Mouse (Mus musculus): ENCODE measurements around the gene Fh1. TPM values are rescaled to one million over a fixed set of nuclear protein-coding genes. Genes with fewer than 3 reads are reported as not detected.

Fh1 gene
- polyA plus RNA-seq, 1 experiment, result 1.0 TPM

- no peaks in the 10 kb centered on the region for H3K9me3 ChIP-seq (ENCODE audit: control insufficient read depth, low read length)
- no peaks in the 10 kb centered on the region for H3K36me3 ChIP-seq (ENCODE audit: control insufficient read depth)
- peaks cover 16% of the 10 kb centered on the region for H3K4me1 ChIP-seq (ENCODE audit: control insufficient read depth)
- no peak overlapping the region for H3K4me3 ChIP-seq (replicated peaks)
- TF ChIP-seq TAL1 (IDR thresholded peaks at IDR 0.05; ENCODE audit: low read length) (no peak), GATA1 (IDR thresholded peaks at IDR 0.05; ENCODE audit: low read length) (no peak)
- no peaks in the 10 kb centered on the region for H3K27me3 ChIP-seq (ENCODE audit: control insufficient read depth)
Observed at GRCm38 (mm10) chr1:175629248-175629647, 3.8 kb upstream of the Fh1 start.

- no peak for TF ChIP-seq GATA1 (IDR thresholded peaks at IDR 0.05; ENCODE audit: low read length)
- TF ChIP-seq TAL1 (IDR thresholded peaks at IDR 0.05; ENCODE audit: low read length), result no peak
- Histone ChIP-seq H3K9me3 (ENCODE audit: control insufficient read depth, low read length) (no peaks in the 10 kb centered on the region), H3K4me3 (replicated peaks) (peak overlapping the region; percentile 94), H3K27me3 (ENCODE audit: control insufficient read depth) (no peaks in the 10 kb centered on the region), H3K4me1 (ENCODE audit: control insufficient read depth) (peaks cover 22% of the 10 kb centered on the region), H3K36me3 (ENCODE audit: control insufficient read depth) (peaks cover 6% of the 10 kb centered on the region)
Observed at GRCm38 (mm10) chr1:175625990-175626692, 706 bp upstream of the Fh1 start.

DNA sequence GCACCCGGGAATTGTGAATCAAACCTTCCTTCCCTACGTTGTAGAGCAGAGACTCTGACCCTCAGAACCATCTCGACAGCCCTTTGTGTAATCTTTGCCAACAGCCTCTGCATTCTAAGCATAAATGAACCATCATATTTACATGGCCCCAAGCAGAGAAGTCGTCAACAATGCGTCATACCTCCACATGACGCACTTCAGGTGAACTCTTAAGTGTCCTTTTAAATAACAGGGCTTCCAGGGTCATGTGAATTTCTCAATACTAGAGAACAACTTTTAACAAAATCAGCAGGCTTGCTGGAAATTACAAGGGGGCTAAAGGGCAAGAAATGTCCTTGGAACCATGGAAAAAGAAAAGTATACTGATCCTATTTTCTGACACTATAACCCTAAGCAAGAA, 1.8 kb downstream of the Fh1 start:
- Histone ChIP-seq H3K36me3 (ENCODE audit: control insufficient read depth) (peaks cover 16% of the 10 kb centered on the region), H3K27me3 (ENCODE audit: control insufficient read depth) (no peaks in the 10 kb centered on the region), H3K9me3 (ENCODE audit: control insufficient read depth, low read length) (no peaks in the 10 kb centered on the region), H3K4me3 (replicated peaks) (no peak overlapping the region), H3K4me1 (ENCODE audit: control insufficient read depth) (peaks cover 22% of the 10 kb centered on the region)
- TF ChIP-seq GATA1 (IDR thresholded peaks at IDR 0.05; ENCODE audit: low read length), result no peak
- no peak for TF ChIP-seq TAL1 (IDR thresholded peaks at IDR 0.05; ENCODE audit: low read length)

GRCm38 (mm10) chr1:175619814-175620431, 5.5 kb downstream of the Fh1 start, which contains the start of gene Kmo:
Kmo (plus strand) TSS chr1:175620381.
- peaks cover 12% of the 10 kb centered on the region for H3K4me1 ChIP-seq (ENCODE audit: control insufficient read depth)
- no peak within 1 kb of the TSS for H3K4me3 ChIP-seq (replicated peaks)
- H3K36me3 ChIP-seq (ENCODE audit: control insufficient read depth), result peaks cover 47% of the 10 kb centered on the region
- H3K27me3 ChIP-seq (ENCODE audit: control insufficient read depth), result no peaks in the 10 kb centered on the region
- TF ChIP-seq TAL1 (IDR thresholded peaks at IDR 0.05; ENCODE audit: low read length) (no peak), GATA1 (IDR thresholded peaks at IDR 0.05; ENCODE audit: low read length) (no peak)
- H3K9me3 ChIP-seq (ENCODE audit: control insufficient read depth, low read length), result no peaks in the 10 kb centered on the region

DNA sequence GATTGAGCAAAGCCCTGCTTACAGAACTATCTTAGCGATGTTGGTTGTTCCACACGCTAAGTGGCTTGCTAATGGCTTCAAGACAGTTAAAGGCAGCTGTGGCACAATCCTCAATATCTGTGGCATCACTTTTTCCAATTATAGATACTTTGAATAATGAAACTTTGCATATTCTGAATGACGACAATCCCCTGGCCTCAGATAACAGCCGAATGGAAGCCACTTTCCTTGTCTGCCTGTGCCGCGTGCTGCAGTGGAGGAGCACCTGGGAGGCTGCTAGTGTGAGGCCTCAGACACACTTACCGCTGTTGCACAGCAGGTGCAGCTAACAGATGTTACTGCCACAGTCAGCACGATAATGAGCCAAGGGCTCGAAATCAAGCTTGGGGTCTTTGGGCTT, 10.4 kb downstream of the Fh1 start:
- Histone ChIP-seq H3K36me3 (ENCODE audit: control insufficient read depth) (peaks cover 75% of the 10 kb centered on the region), H3K27me3 (ENCODE audit: control insufficient read depth) (no peaks in the 10 kb centered on the region), H3K9me3 (ENCODE audit: control insufficient read depth, low read length) (no peaks in the 10 kb centered on the region), H3K4me1 (ENCODE audit: control insufficient read depth) (no peaks in the 10 kb centered on the region), H3K4me3 (replicated peaks) (no peak overlapping the region)
- TF ChIP-seq TAL1 (IDR thresholded peaks at IDR 0.05; ENCODE audit: low read length) (no peak), GATA1 (IDR thresholded peaks at IDR 0.05; ENCODE audit: low read length) (no peak)

DNA sequence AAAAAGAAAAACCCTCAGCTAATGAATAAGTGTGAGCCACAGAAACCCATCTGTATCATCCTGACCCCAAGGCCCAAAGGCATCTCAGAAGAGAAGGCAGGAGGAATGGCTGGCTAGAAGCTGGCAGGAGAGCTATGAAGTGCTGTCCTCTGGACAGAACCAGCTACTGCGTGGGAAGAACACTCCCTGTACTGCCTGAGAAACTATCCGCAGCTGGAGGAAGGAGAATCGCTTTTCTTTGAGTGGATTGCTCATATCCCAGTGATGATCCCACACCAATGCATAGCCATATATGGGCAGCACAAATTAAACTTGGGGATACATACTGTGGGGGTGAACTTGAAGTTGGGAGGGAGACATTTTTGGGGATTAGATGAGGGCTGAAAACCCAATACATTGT, 16.7 kb downstream of the Fh1 start:
- Histone ChIP-seq H3K4me1 (ENCODE audit: control insufficient read depth) (no peaks in the 10 kb centered on the region), H3K36me3 (ENCODE audit: control insufficient read depth) (peaks cover 72% of the 10 kb centered on the region), H3K9me3 (ENCODE audit: control insufficient read depth, low read length) (no peaks in the 10 kb centered on the region), H3K27me3 (ENCODE audit: control insufficient read depth) (no peaks in the 10 kb centered on the region), H3K4me3 (replicated peaks) (no peak overlapping the region)
- no peak for TF ChIP-seq TAL1 (IDR thresholded peaks at IDR 0.05; ENCODE audit: low read length)

- H3K9me3 ChIP-seq (ENCODE audit: control insufficient read depth, low read length), result no peaks in the 10 kb centered on the region
- H3K4me3 ChIP-seq (replicated peaks), result no peak overlapping the region
- H3K27me3 ChIP-seq (ENCODE audit: control insufficient read depth), result no peaks in the 10 kb centered on the region
- peaks cover 76% of the 10 kb centered on the region for H3K36me3 ChIP-seq (ENCODE audit: control insufficient read depth)
- TF ChIP-seq TAL1 (IDR thresholded peaks at IDR 0.05; ENCODE audit: low read length) (no peak), GATA1 (IDR thresholded peaks at IDR 0.05; ENCODE audit: low read length) (no peak)
- no peaks in the 10 kb centered on the region for H3K4me1 ChIP-seq (ENCODE audit: control insufficient read depth)
Observed at GRCm38 (mm10) chr1:175607838-175608585, 17.4 kb downstream of the Fh1 start.

GRCm38 (mm10) chr1:175607308-175607707, 18.1 kb downstream of the Fh1 start:
- no peaks in the 10 kb centered on the region for H3K4me1 ChIP-seq (ENCODE audit: control insufficient read depth)
- H3K4me3 ChIP-seq (replicated peaks), result no peak overlapping the region
- H3K36me3 ChIP-seq (ENCODE audit: control insufficient read depth), result peaks cover 78% of the 10 kb centered on the region
- TF ChIP-seq GATA1 (IDR thresholded peaks at IDR 0.05; ENCODE audit: low read length) (no peak), TAL1 (IDR thresholded peaks at IDR 0.05; ENCODE audit: low read length) (no peak)
- H3K9me3 ChIP-seq (ENCODE audit: control insufficient read depth, low read length), result no peaks in the 10 kb centered on the region
- H3K27me3 ChIP-seq (ENCODE audit: control insufficient read depth), result no peaks in the 10 kb centered on the region

- Histone ChIP-seq H3K9me3 (ENCODE audit: control insufficient read depth, low read length) (no peaks in the 10 kb centered on the region), H3K27me3 (ENCODE audit: control insufficient read depth) (no peaks in the 10 kb centered on the region), H3K4me3 (replicated peaks) (no peak overlapping the region), H3K4me1 (ENCODE audit: control insufficient read depth) (no peaks in the 10 kb centered on the region), H3K36me3 (ENCODE audit: control insufficient read depth) (peaks cover 58% of the 10 kb centered on the region)
- TF ChIP-seq TAL1 (IDR thresholded peaks at IDR 0.05; ENCODE audit: low read length) (no peak), GATA1 (IDR thresholded peaks at IDR 0.05; ENCODE audit: low read length) (no peak)
Observed at GRCm38 (mm10) chr1:175603390-175603789, 22.0 kb downstream of the Fh1 start.
